In genomic region chr3:39208651-39209050, GRCm38 (mm10) we compare ENCODE assay signal across 12 mouse cellular contexts.
A peak's percentile ranks its signal among the peaks of the same experiment; 100 is the strongest.
DNase-seq lines count a peak whose midpoint lies in the region; ATAC-seq and TF ChIP-seq lines count a peak whose summit lies in the region.
"Had no signal": no experiment of that assay in that cellular context is flagged by ENCODE, and none has a peak within 500 bp of the region (broad histone marks: within the 10 kb centered on the region; RNA-seq: fewer than 3 reads in every experiment).

No protein-coding gene starts in this region.

- no peak for TF ChIP-seq CTCF in layer of hippocampus, adult 2 months (conservative IDR thresholded peaks at IDR 0.05)
- no peak for TF ChIP-seq CTCF in left cerebral cortex, adult 2 months (IDR thresholded peaks at IDR 0.05)

- ATAC-seq in forebrain, embryonic 15.5 days (replicated peaks), result 0 out of 2 replicates have a peak, but pooled peaks have one; percentile 23

- no peaks in the 10 kb centered on the region for H3K36me3 ChIP-seq in forebrain, embryonic 15.5 days
- no peaks in the 10 kb centered on the region for H3K36me3 ChIP-seq in forebrain, embryonic 10.5 days (replicated peaks)
- H3K36me3 ChIP-seq: embryonic facial prominence, embryonic 10.5 days; embryonic facial prominence, embryonic 12.5 days had no signal

- no peak overlapping the region for H3K4me2 ChIP-seq in forebrain, embryonic 15.5 days (replicated peaks)
- H3K4me2 ChIP-seq: embryonic facial prominence, embryonic 12.5 days had no signal

- 28% methylated on average over 1 of the region's 1 CpGs for WGBS in forebrain, embryonic 15.5 days
- 95% methylated on average over 1 of the region's 1 CpGs for WGBS in forebrain, embryonic 10.5 days

- intact Hi-C loops in left cerebral cortex, adult 2 months (cut with DNase I), result loop anchor here (2.0 to 5.0 kb wide), 2 partner anchors 126 to 320 kb away; no protein-coding TSS in a partner anchor

- H3K4me3 ChIP-seq in forebrain, embryonic 15.5 days, result no peak overlapping the region
- no peak overlapping the region for H3K4me3 ChIP-seq in forebrain, embryonic 10.5 days
- H3K4me3 ChIP-seq in layer of hippocampus, adult 2 months, result no peak overlapping the region
- no peak overlapping the region for H3K4me3 ChIP-seq in left cerebral cortex, adult 2 months
- H3K4me3 ChIP-seq: embryonic facial prominence, embryonic 10.5 days; embryonic facial prominence, embryonic 12.5 days had no signal

- peak overlapping the region; percentile 53 for H3K27ac ChIP-seq in forebrain, embryonic 15.5 days (replicated peaks)
- no peak overlapping the region for H3K27ac ChIP-seq in forebrain, embryonic 10.5 days
- peak overlapping the region; percentile 76 for H3K27ac ChIP-seq in layer of hippocampus, adult 2 months
- no peak overlapping the region for H3K27ac ChIP-seq in left cerebral cortex, adult 2 months
- H3K27ac ChIP-seq: embryonic facial prominence, embryonic 10.5 days; embryonic facial prominence, embryonic 12.5 days had no signal

- H3K9ac ChIP-seq in forebrain, embryonic 15.5 days (replicated peaks), result no peak overlapping the region
- H3K9ac ChIP-seq: embryonic facial prominence, embryonic 12.5 days; forebrain, postnatal 0 days had no signal

- H3K27me3 ChIP-seq in forebrain, embryonic 15.5 days, result no peaks in the 10 kb centered on the region
- no peaks in the 10 kb centered on the region for H3K27me3 ChIP-seq in forebrain, embryonic 10.5 days (ENCODE audit: poor library complexity, severe bottlenecking)
- H3K27me3 ChIP-seq: embryonic facial prominence, embryonic 12.5 days had no signal

- DNase-seq in forebrain, embryonic 10.5 days (ENCODE audit: extremely low spot score, low spot score), result no peak
- DNase-seq in layer of hippocampus, adult 2 months (ENCODE audit: low spot score in 2 of 2), result no peak
- DNase-seq in layer of hippocampus, postnatal 36 days, result no peak
- no peak for DNase-seq in left cerebral cortex, adult 2 months (ENCODE audit: extremely low spot score in 1 of 2, low spot score in 2 of 2)
- DNase-seq: adrenal gland, adult 2 months; adrenal gland, postnatal 10 days; adrenal gland, postnatal 25 days; cerebellum, adult 11-12 months had no signal

- no peaks in the 10 kb centered on the region for H3K9me3 ChIP-seq in forebrain, embryonic 15.5 days
- H3K9me3 ChIP-seq in forebrain, embryonic 10.5 days, result no peaks in the 10 kb centered on the region
- H3K9me3 ChIP-seq: embryonic facial prominence, embryonic 10.5 days; embryonic facial prominence, embryonic 12.5 days had no signal

- H3K4me1 ChIP-seq in forebrain, embryonic 15.5 days, result peaks cover 27% of the 10 kb centered on the region
- H3K4me1 ChIP-seq in forebrain, embryonic 10.5 days, result no peaks in the 10 kb centered on the region

Comparison
In these comparisons a context has a peak if more than half of its experiments do, and no peak if none do; other contexts are left out.
1. H3K27ac ChIP-seq: peak in forebrain, embryonic 15.5 days (single experiment) and layer of hippocampus, adult 2 months (single experiment); none in forebrain, embryonic 10.5 days (single experiment) and left cerebral cortex, adult 2 months (single experiment).